Mouse (Mus musculus) brain, adult 2 months (tissue): ENCODE measurements around the gene Gm3138.
"Not testable (repeated sequence)": the region's sequence is repeated elsewhere in the genome, so short reads cannot be mapped to it uniquely, and the experiment has no call there.

ENCODE experiments used
- DNase-seq: peaks from one replicate; pipeline ENCODE4 v3.0.0; 2011; ENCODE audit warnings: low read depth, low spot score

Gene Gm3138

DNA sequence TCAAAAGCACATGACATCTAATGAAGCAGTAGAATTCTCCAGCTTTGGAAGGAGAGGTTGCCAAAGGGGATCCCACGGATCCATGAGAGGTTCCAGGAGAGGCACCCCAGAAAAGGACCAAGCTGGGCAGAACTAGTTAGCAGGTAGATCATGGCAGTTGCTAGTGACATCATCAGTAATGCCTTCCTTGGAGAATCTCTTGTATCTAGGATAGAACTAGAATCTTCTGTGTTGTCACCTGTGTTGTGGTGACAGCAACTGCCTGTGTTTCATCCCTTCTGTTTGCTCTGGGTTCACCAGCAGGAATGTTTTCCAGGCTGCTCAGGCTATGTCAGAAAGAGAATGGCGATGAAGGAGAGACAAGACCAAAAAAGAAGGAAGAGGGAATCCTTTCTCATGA is at the start of gene Gm3138:
Gm3138 (plus strand) TSS at position 301 of the 400 bp plus-strand sequence.
- DNase-seq: not testable (repeated sequence)

DNA sequence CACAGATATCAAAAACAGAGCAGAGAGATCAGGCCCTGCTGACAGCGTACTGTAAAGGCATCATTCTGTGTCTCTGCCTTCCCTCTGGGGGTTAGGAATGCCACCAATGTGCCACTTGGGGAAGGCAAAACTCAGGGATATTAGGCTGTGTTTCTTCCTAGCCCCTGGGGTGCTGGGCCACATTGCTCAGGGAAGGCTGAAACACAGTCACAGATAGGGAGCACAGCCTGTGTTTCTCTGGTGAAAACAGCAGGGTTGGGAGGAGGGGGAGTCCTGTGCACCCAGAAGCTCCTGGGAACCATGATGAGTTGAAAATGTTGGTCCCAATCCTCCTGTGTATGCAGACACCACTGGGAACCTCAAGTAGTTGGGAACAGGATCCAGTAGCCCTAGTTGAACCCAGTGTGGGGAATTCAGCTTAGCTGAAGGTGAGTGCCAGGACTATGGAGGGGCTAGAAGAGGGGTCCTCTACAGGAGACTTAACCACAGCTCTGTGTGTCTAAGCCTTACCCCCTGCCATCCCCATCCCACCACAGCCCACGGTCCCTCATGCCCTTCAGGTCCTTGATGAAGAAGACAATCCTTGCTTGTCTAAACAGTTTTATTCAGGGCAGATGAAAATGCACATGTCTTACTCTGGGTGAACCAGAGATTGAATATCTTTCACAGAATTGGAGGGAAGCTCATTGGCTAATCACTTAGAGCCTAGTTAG is 20.0 kb downstream of the Gm3138 start:
- DNase-seq: not testable (repeated sequence)

DNA sequence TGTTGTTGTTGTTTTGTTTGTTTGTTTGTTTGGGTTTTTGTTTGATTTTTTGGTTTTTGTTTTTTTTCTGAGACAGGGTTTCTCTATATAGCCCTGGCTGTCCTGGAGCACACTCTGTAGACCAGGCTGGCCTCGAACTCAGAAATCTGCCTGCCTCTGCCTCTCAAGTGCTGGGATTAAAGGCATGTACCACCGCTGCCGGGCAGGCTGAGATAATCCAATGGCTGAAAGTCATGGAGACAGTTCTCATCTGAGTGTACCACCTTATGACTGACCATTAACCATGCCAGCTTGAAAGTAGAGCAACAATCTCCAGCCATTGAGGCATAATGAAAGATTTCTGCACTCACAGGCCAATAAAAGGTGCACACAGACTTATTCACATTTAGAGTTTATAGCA is 30.4 kb downstream of the Gm3138 start:
- not testable (repeated sequence) for DNase-seq
